Mouse (Mus musculus): Measurements from ENCODE around the gene Endog.

GRCm38 (mm10) chr2:30183721-30184120 lies 12.4 kb downstream of the Endog start:
- TF ChIP-seq CTCF (IDR thresholded peaks at IDR 0.05; ENCODE audit: control insufficient read depth, insufficient read depth, low read length) = no peak
- TF ChIP-seq POLR2A (IDR thresholded peaks at IDR 0.05; ENCODE audit: borderline replicate concordance, control insufficient read depth, low read depth, low read length) = no peak
